Mouse (Mus musculus): ENCODE data around the gene Capn13.
"Not testable (repeated sequence)": the region's sequence is repeated elsewhere in the genome, so short reads cannot be mapped to it uniquely, and the experiment has no call there.

- TF ChIP-seq CTCF (IDR thresholded peaks at IDR 0.05; ENCODE audit: low read depth); EP300 (optimal IDR thresholded peaks at IDR 0.05): not testable (repeated sequence)
These were observed 118.0 kb downstream of the Capn13 start for GRCm38 (mm10) chr17:73282702-73283101.

Data from stomach, postnatal 0 days (tissue).